Mouse (Mus musculus): ENCODE data around the gene Serf2. TPM values are rescaled to one million over a fixed set of nuclear protein-coding genes. Genes with fewer than 3 reads are reported as not detected.

The Serf2 gene
- total RNA-seq (2023) = 263 TPM

DNA sequence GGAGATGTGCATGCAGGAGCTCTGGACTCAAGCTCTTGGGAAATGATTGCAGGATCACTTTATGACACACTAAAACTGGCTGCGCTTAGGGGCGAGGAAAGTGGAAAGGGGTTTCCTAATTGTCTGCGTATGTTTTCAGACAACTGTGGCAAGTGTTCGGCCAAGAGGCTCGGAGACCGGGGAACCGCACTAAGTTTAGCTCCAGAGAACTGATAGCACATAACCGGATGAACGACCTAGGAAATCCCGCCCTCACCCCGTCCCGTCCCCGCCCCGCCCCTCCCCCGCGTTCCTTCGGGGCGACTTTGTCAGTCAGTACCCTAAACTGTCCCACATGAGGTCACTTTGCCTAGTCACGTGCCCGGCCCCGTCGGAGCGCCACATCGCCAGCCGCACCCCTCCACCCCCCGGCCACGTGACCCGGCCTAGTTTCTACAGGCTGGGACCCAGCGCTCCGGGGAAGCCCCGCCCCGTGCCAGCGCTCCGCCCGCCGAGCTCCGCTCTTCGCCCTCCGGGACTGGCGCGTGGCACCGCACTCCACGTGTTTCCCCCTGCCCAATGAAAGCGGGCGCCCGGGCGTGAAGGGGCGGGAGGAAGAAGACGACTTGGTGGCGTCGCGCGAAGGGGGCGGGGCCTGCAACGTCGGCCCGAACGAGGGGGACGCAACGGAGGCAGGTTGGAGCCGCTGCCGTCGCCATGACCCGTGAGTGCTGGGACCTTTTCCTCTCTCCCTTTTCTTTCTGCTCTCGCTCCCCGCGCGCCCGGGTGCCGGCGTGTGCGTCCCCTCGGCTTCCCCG lies at the start of gene Serf2:
Serf2 (plus strand) TSS at position 457 of the 797 bp plus-strand sequence.

DNA sequence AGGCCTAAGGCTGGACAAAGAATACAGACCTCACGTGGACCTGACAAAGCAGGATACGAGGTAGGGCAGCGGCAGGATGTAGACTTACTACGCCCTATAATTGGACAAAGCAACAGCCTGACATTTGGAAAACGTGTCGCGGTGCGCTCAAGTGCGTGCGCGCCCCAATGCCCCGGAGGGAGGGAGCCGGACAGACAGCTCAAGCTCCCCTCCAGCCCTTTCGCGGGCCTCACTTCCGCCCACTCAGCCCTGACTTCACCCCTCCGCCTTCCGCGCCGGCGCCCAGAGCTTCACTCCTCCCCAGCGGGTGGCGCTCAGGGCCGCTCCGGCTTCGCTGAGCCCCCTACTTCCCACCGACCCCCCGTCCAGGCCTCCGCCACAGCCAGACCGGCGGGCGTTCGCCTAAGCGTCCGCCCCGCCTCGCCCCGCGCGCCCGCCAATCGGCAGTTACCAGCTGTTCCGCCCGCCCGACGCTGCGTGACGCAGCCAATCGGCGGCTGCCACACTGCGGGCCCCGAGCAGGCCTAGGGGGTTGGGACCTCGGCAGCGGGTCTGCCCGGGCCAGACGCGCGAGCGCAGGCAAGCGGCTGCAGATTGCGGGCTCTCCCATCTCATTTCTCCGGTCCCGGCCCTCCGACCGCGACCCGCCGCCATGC lies 35.5 kb upstream of the Serf2 start, which contains the start of the genes Pdia3 and Catsper2:
Pdia3 (plus strand) TSS at position 389 of the 656 bp plus-strand sequence.
Catsper2 (minus strand) TSS at position 406 of the 656 bp plus-strand sequence.

DNA sequence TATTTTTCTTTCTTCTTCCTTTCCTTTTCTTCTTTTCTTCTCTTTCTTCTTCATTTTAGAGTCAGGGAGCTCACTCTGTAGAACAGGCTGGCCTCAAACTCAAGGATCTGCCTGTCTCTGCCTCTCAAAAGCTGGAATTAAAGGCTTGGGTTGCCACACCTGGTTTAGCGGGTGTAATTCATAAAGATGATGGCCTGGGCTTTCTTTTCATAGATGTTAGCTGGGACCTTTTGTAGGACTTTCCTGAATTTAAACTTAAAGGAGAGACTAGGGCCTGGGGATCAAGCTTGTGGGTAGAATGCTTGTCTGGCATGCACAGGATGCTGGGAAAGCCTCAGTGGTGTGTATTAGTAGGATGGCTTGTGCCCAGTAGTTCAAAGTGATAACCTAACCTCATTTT lies 4.8 kb upstream of the Serf2 start, which contains the start of gene Ell3:
Ell3 (minus strand) TSS at position 101 of the 400 bp plus-strand sequence.

DNA sequence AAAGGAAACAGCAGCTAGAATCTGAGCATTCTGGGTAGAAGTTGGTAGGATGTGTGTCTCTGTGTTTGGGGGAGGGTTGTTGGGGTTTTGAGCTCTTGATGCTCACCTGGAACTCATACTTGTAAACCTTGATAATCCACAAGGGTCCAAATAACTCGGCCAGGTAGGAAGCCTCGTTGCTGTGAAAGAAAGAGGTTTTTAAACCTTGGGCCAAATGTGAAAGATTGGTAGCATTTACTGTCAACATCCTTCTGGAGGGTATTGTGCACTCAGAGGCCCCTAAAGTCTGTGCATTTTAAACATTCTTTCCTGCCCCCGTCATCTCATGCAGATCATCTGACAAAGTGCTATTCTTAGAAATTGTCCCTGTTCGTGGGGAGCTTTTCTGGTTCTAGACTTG lies 4.0 kb downstream of the Serf2 start, which contains the start of gene Hypk:
Hypk (plus strand) TSS at position 301 of the 400 bp plus-strand sequence.

DNA sequence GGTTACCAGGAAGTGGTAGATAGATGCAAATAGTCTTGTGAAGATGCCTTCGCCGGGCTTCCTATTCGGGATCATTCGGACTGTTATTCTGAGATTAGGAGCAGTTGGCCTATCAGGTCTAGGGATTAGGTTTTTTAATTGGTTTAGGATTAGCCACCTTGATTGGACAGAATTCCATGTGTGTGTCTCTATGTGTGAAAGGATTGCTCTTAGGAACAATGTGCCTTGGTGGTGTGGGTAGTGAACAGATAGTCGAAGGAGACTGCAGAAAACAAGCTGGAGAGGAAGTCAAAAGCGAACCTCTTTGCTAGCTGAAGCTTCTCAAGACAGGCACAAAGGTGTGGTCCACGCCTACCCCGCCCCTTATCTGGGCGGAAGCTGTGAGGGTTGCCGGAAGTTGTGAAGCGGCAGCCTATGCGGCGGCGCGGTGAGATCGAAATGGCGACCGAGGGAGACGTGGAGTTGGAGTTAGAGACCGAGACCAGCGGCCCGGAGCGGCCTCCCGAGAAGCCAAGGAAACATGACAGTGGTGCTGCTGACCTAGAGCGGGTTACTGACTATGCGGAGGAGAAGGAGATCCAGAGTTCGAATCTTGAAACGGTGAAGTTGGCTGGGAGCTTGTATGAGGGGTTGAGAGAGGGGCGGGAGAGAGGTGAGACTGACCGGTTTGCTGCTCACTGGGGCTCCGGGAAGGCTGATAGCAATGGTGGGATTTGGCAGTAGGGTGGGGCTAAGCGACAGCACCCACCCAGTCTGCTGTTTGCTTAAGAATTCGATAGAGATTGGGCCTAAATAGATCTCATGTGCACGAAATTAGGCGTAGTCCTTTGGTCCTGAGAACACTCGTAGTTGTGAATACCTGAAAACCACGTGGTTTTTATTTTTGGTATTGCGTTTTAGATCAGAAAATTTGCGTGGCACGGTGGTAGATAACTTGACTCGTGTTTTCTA lies 8.0 kb downstream of the Serf2 start, which contains the start of gene Serinc4:
Serinc4 (minus strand) TSS at position 90 of the 951 bp plus-strand sequence.

DNA sequence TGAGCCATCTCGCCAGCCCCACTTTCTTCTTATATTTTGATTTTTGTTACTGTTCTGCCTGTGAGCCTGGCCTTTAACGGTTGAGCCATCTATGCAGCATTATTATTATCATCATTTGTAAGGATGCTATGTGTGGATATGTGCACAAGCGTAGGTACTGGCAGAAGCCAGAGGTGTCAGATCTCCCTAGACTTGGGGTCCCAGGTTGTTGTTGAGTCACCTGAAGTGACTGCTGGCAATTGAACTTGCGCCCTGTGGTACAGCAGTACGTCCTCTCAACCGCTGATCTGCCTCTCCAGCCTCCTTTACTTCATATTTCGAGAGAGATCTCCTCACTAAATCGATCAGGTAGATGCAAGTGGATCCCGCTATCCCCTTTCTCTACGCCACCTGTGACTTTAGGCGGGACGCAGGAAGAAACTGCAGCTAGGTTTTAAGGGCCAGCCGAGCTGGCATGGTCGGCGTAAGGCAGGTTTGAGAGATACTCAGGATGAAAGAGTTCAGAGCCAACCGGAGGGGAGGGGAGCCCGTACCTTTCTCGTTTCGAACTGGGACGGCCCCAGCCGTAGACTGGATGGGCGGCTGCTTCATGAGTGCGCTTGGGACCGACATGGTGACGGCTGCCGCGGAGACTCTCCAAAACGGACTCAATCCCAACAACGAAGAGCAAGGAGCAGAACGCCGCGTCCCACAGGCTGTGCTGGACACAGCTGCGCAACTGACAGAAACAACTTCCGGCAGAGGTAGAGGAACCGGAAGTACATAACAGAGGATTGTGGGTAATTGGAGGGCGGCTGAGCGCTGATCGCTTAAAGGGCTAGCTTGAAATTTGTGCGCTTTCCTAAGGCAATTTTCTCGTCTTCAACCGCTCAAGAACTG lies 24.5 kb downstream of the Serf2 start, which contains the start of gene Mfap1b:
Mfap1b (minus strand) TSS at position 767 of the 879 bp plus-strand sequence.

DNA sequence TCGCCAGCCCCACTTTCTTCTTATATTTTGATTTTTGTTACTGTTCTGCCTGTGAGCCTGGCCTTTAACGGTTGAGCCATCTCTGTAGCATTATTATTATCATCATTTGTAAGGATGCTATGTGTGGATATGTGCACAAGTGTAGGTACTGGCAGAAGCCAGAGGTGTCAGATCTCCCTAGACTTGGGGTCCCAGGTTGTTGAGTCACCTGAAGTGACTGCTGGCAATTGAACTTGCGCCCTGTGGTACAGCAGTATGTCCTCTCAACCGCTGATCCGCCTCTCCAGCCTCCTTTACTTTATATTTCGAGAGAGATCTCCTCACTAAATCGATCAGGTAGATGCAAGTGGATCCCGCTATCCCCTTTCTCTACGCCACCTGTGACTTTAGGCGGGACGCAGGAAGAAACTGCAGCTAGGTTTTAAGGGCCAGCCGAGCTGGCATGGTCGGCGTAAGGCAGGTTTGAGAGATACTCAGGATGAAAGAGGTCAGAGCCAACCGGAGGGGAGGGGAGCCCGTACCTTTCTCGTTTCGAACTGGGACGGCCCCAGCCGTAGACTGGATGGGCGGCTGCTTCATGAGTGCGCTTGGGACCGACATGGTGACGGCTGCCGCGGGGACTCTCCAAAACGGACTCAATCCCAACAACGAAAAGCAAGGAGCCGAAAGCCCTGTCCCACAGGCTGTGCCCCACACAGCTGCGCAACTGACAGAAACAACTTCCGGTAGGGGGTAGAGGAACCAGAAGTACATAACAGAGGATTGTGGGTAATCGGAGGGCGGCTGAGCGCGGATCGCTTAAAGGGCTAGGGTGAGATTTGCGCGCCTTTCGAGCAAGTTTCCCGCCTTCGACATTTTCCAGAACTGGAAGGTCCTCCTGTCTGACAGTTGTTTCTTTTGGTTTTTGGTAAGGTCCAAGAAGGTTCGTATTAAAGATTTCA lies 57.2 kb downstream of the Serf2 start, which contains the start of the genes Mfap1a and Wdr76:
Mfap1a (minus strand) TSS at position 724 of the 941 bp plus-strand sequence.
Wdr76 (plus strand) TSS at position 782 of the 941 bp plus-strand sequence.

Other genes starting within 250 kb of the Serf2 start
- gene Trp53bp1, start 177.8 kb upstream of the Serf2 start, total RNA-seq (2023) = 70.9 TPM
- gene Map1a, start 159.6 kb upstream of the Serf2 start, total RNA-seq (2023) = 0.55 TPM
- 18.4 TPM for gene Ppip5k1, start 93.8 kb upstream of the Serf2 start, total RNA-seq (2023)
- gene Ckmt1, start 91.5 kb upstream of the Serf2 start, total RNA-seq (2023) = not detected
- gene Strc, start 62.0 kb upstream of the Serf2 start, total RNA-seq (2023) = 1.0 TPM
- gene Pdia3, start 35.4 kb upstream of the Serf2 start, total RNA-seq (2023) = 123 TPM
- 2.4 TPM for gene Catsper2, start 35.4 kb upstream of the Serf2 start, total RNA-seq (2023)
- gene Ell3, start 4.9 kb upstream of the Serf2 start, total RNA-seq (2023) = 7.6 TPM
- gene Hypk, start 4.1 kb downstream of the Serf2 start, total RNA-seq (2023) = 33.6 TPM
- gene Serinc4, start 7.6 kb downstream of the Serf2 start, total RNA-seq (2023) = 0.37 TPM
- gene Mfap1b, start 24.9 kb downstream of the Serf2 start, total RNA-seq (2023) = 43.2 TPM
- gene Mfap1a, start 57.5 kb downstream of the Serf2 start, total RNA-seq (2023) = 49.8 TPM
- gene Wdr76, start 57.5 kb downstream of the Serf2 start, total RNA-seq (2023) = 17.5 TPM

All from CD8-positive naive resting alpha-beta T cell, adult 57 days (primary cell).